Mouse (Mus musculus): ENCODE data around the gene Ip6k3. TPM values are rescaled to one million over a fixed set of nuclear protein-coding genes. Genes with fewer than 3 reads are reported as not detected.

The Ip6k3 gene
- polyA plus RNA-seq, 1 experiment from 2014 or later, result 0.11 TPM

DNA sequence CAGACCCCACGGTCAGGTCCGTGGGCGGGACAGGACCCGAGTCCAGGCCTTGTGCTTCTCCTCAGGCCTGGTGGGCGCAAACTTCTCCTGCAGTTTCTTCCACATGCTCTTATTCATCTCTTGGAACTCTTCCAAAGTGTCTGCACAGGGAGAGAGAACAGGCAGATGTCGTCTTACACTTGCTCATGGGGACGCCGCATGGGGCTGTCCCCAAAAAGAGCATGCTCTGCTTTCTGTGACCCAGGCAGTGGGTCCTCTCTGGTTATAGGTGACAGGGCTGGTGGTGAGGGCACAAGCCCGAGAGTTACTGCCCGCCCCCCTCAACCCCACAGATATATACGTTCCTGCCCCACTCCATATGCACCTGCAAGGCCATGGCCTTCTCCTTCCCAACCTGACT is 44.9 kb downstream of the Ip6k3 start:
- no peak overlapping the region for H3K4me2 ChIP-seq
- H3K27ac ChIP-seq (ENCODE audit: low read depth, low read length), result no peak overlapping the region
- H3K4me1 ChIP-seq (replicated peaks; ENCODE audit: control insufficient read depth, insufficient read depth, low read length), result peaks cover 6% of the 10 kb centered on the region
- no peaks in the 10 kb centered on the region for H3K9me3 ChIP-seq (ENCODE audit: control insufficient read depth, low read length)
- no peak for DNase-seq (ENCODE audit: low spot score)
- no peak overlapping the region for H3K9ac ChIP-seq (ENCODE audit: low read depth, low read length)
- H3K27me3 ChIP-seq (replicated peaks; ENCODE audit: control insufficient read depth, insufficient read depth, low read length), result no peaks in the 10 kb centered on the region; the same call in 1 of the 2 replicates
- peaks cover 33% of the 10 kb centered on the region for H3K36me3 ChIP-seq (ENCODE audit: control insufficient read depth, insufficient read depth, low read length)
- no peak for ATAC-seq (replicated peaks; ENCODE audit: low FRiP score)
- no peak overlapping the region for H3K4me3 ChIP-seq (ENCODE audit: low read depth, low read length)
- 88% methylated on average over 11 of the region's 11 CpGs for WGBS

DNA sequence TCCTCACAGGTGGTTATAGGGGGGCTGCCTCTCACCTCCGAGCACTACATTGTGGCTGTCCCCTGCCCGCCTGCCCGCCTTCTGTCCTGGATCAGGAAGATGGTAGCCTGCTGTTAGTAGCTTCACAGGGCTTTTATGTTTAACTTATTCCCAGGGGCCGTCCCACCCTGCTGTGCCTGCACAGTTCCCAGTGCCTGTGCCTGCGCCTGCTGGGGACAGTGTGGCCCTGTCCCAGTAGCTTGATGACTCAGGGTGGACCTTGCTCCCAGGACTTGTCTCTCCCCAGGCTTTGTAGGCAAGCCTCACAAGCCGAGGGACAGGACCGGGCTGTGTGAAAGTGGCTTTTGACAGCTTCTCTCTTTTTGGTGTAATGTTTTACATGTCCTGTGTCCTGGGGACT is 45.8 kb downstream of the Ip6k3 start:
- no peak overlapping the region for H3K27ac ChIP-seq (ENCODE audit: low read depth, low read length)
- no peak overlapping the region for H3K9ac ChIP-seq (ENCODE audit: low read depth, low read length)
- H3K27me3 ChIP-seq (replicated peaks; ENCODE audit: control insufficient read depth, insufficient read depth, low read length), result no peaks in the 10 kb centered on the region; the same call in 1 of the 2 replicates
- ATAC-seq (replicated peaks; ENCODE audit: low FRiP score), result peak; percentile 46; the same call in 1 of the 2 replicates
- peaks cover 6% of the 10 kb centered on the region for H3K4me1 ChIP-seq (replicated peaks; ENCODE audit: control insufficient read depth, insufficient read depth, low read length)
- no peaks in the 10 kb centered on the region for H3K9me3 ChIP-seq (ENCODE audit: control insufficient read depth, low read length)
- no peak for DNase-seq (ENCODE audit: low spot score)
- WGBS, result 80% methylated on average over 7 of the region's 7 CpGs
- H3K4me3 ChIP-seq (ENCODE audit: low read depth, low read length), result no peak overlapping the region
- peaks cover 33% of the 10 kb centered on the region for H3K36me3 ChIP-seq (ENCODE audit: control insufficient read depth, insufficient read depth, low read length)
- no peak overlapping the region for H3K4me2 ChIP-seq

GRCm38 (mm10) chr17:27121266-27121665 is 46.3 kb downstream of the Ip6k3 start:
- peaks cover 33% of the 10 kb centered on the region for H3K36me3 ChIP-seq (ENCODE audit: control insufficient read depth, insufficient read depth, low read length)
- H3K4me2 ChIP-seq, result no peak overlapping the region
- H3K4me1 ChIP-seq (replicated peaks; ENCODE audit: control insufficient read depth, insufficient read depth, low read length), result peaks cover 6% of the 10 kb centered on the region
- 67% methylated on average over 14 of the region's 14 CpGs for WGBS
- H3K9me3 ChIP-seq (ENCODE audit: control insufficient read depth, low read length), result no peaks in the 10 kb centered on the region
- no peak for ATAC-seq (replicated peaks; ENCODE audit: low FRiP score)
- H3K27me3 ChIP-seq (replicated peaks; ENCODE audit: control insufficient read depth, insufficient read depth, low read length), result no peaks in the 10 kb centered on the region; the same call in 1 of the 2 replicates
- no peak overlapping the region for H3K4me3 ChIP-seq (ENCODE audit: low read depth, low read length)
- peak; percentile 50 for DNase-seq (ENCODE audit: low spot score)
- no peak overlapping the region for H3K9ac ChIP-seq (ENCODE audit: low read depth, low read length)
- H3K27ac ChIP-seq (ENCODE audit: low read depth, low read length), result no peak overlapping the region

GRCm38 (mm10) chr17:27120561-27121024 is 47.0 kb downstream of the Ip6k3 start:
- H3K4me3 ChIP-seq (ENCODE audit: low read depth, low read length), result no peak overlapping the region
- no peaks in the 10 kb centered on the region for H3K9me3 ChIP-seq (ENCODE audit: control insufficient read depth, low read length)
- no peak overlapping the region for H3K4me2 ChIP-seq
- 21% methylated on average over 18 of the region's 18 CpGs for WGBS
- DNase-seq (ENCODE audit: low spot score) (peak; percentile 64), ATAC-seq (replicated peaks; ENCODE audit: low FRiP score) (no peak)
- H3K36me3 ChIP-seq (ENCODE audit: control insufficient read depth, insufficient read depth, low read length), result peaks cover 33% of the 10 kb centered on the region
- H3K27me3 ChIP-seq (replicated peaks; ENCODE audit: control insufficient read depth, insufficient read depth, low read length), result no peaks in the 10 kb centered on the region; the same call in 1 of the 2 replicates
- peaks cover 6% of the 10 kb centered on the region for H3K4me1 ChIP-seq (replicated peaks; ENCODE audit: control insufficient read depth, insufficient read depth, low read length)
- no peak overlapping the region for H3K27ac ChIP-seq (ENCODE audit: low read depth, low read length)
- no peak overlapping the region for H3K9ac ChIP-seq (ENCODE audit: low read depth, low read length)

GRCm38 (mm10) chr17:27119954-27120353 is 47.6 kb downstream of the Ip6k3 start:
- Histone ChIP-seq H3K9me3 (ENCODE audit: control insufficient read depth, low read length) (no peaks in the 10 kb centered on the region), H3K4me1 (replicated peaks; ENCODE audit: control insufficient read depth, insufficient read depth, low read length) (peaks cover 6% of the 10 kb centered on the region), H3K27me3 (replicated peaks; ENCODE audit: control insufficient read depth, insufficient read depth, low read length) (no peaks in the 10 kb centered on the region; the same call in 1 of the 2 replicates), H3K4me3 (ENCODE audit: low read depth, low read length) (no peak overlapping the region), H3K27ac (ENCODE audit: low read depth, low read length) (no peak overlapping the region), H3K9ac (ENCODE audit: low read depth, low read length) (no peak overlapping the region), H3K36me3 (ENCODE audit: control insufficient read depth, insufficient read depth, low read length) (peaks cover 28% of the 10 kb centered on the region), H3K4me2 (no peak overlapping the region)
- DNase-seq (ENCODE audit: low spot score) (no peak), ATAC-seq (replicated peaks; ENCODE audit: low FRiP score) (no peak)
- WGBS, result 66% methylated on average over 8 of the region's 8 CpGs

DNA sequence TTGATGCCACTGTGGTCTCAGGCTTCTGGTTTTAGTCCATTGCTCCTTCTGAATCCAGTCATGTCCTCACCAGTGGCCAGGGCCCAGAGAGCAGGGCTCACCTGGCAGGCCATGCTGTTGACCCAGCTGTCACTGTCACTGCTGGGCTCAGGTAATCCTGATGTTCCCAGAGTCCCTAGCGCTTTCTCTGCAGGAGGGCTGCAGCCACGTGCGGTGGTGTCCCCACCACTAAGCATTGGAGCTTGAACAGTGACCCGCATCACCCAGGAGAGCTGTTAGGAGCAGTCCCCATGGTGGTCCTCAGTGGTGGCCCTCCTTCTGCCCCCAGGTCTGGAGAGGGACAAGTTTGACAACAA is 48.1 kb downstream of the Ip6k3 start:
- Histone ChIP-seq H3K9ac (ENCODE audit: low read depth, low read length) (no peak overlapping the region), H3K4me3 (ENCODE audit: low read depth, low read length) (no peak overlapping the region), H3K27ac (ENCODE audit: low read depth, low read length) (no peak overlapping the region), H3K36me3 (ENCODE audit: control insufficient read depth, insufficient read depth, low read length) (peaks cover 25% of the 10 kb centered on the region), H3K4me2 (no peak overlapping the region), H3K9me3 (ENCODE audit: control insufficient read depth, low read length) (no peaks in the 10 kb centered on the region), H3K27me3 (replicated peaks; ENCODE audit: control insufficient read depth, insufficient read depth, low read length) (no peaks in the 10 kb centered on the region; the same call in 1 of the 2 replicates), H3K4me1 (replicated peaks; ENCODE audit: control insufficient read depth, insufficient read depth, low read length) (peaks cover 4% of the 10 kb centered on the region)
- no peak for DNase-seq (ENCODE audit: low spot score)
- 79% methylated on average over 4 of the region's 4 CpGs for WGBS
- no peak for ATAC-seq (replicated peaks; ENCODE audit: low FRiP score)

- no peaks in the 10 kb centered on the region; the same call in 1 of the 2 replicates for H3K27me3 ChIP-seq (replicated peaks; ENCODE audit: control insufficient read depth, insufficient read depth, low read length)
- H3K4me1 ChIP-seq (replicated peaks; ENCODE audit: control insufficient read depth, insufficient read depth, low read length), result peaks cover 4% of the 10 kb centered on the region
- ATAC-seq (replicated peaks; ENCODE audit: low FRiP score) (no peak), DNase-seq (ENCODE audit: low spot score) (no peak)
- H3K4me2 ChIP-seq, result no peak overlapping the region
- H3K9me3 ChIP-seq (ENCODE audit: control insufficient read depth, low read length), result no peaks in the 10 kb centered on the region
- H3K9ac ChIP-seq (ENCODE audit: low read depth, low read length), result no peak overlapping the region
- WGBS, result 69% methylated on average over 25 of the region's 25 CpGs
- peaks cover 19% of the 10 kb centered on the region for H3K36me3 ChIP-seq (ENCODE audit: control insufficient read depth, insufficient read depth, low read length)
- H3K27ac ChIP-seq (ENCODE audit: low read depth, low read length), result no peak overlapping the region
- H3K4me3 ChIP-seq (ENCODE audit: low read depth, low read length), result no peak overlapping the region
Observed at GRCm38 (mm10) chr17:27118676-27119539, 48.7 kb downstream of the Ip6k3 start.

- DNase-seq (ENCODE audit: low spot score) (no peak), ATAC-seq (replicated peaks; ENCODE audit: low FRiP score) (no peak)
Observed at GRCm38 (mm10) chr17:27110072-27110471, 57.5 kb downstream of the Ip6k3 start.

GRCm38 (mm10) chr17:27107936-27108335 is 59.7 kb downstream of the Ip6k3 start:
- H3K9me3 ChIP-seq (ENCODE audit: control insufficient read depth, low read length), result no peaks in the 10 kb centered on the region
- H3K4me2 ChIP-seq, result no peak overlapping the region
- no peak overlapping the region for H3K9ac ChIP-seq (ENCODE audit: low read depth, low read length)
- H3K4me1 ChIP-seq (replicated peaks; ENCODE audit: control insufficient read depth, insufficient read depth, low read length), result no peaks in the 10 kb centered on the region
- ATAC-seq (replicated peaks; ENCODE audit: low FRiP score) (no peak), DNase-seq (ENCODE audit: low spot score) (no peak)
- no peak overlapping the region for H3K4me3 ChIP-seq (ENCODE audit: low read depth, low read length)
- H3K27me3 ChIP-seq (replicated peaks; ENCODE audit: control insufficient read depth, insufficient read depth, low read length), result no peaks in the 10 kb centered on the region
- 74% methylated on average over 6 of the region's 6 CpGs for WGBS
- H3K27ac ChIP-seq (ENCODE audit: low read depth, low read length), result no peak overlapping the region
- no peaks in the 10 kb centered on the region for H3K36me3 ChIP-seq (ENCODE audit: control insufficient read depth, insufficient read depth, low read length)

More at GRCm38 (mm10) chr17:27110072-27110471, 57.5 kb downstream of the Ip6k3 start:
- WGBS, result 84% methylated on average over 7 of the region's 7 CpGs
- Histone ChIP-seq H3K9ac (ENCODE audit: low read depth, low read length) (no peak overlapping the region), H3K4me3 (ENCODE audit: low read depth, low read length) (no peak overlapping the region), H3K4me2 (no peak overlapping the region), H3K36me3 (ENCODE audit: control insufficient read depth, insufficient read depth, low read length) (no peaks in the 10 kb centered on the region), H3K4me1 (replicated peaks; ENCODE audit: control insufficient read depth, insufficient read depth, low read length) (no peaks in the 10 kb centered on the region), H3K27me3 (replicated peaks; ENCODE audit: control insufficient read depth, insufficient read depth, low read length) (no peaks in the 10 kb centered on the region), H3K27ac (ENCODE audit: low read depth, low read length) (no peak overlapping the region), H3K9me3 (ENCODE audit: control insufficient read depth, low read length) (no peaks in the 10 kb centered on the region)

Data from liver, embryonic 11.5 days (tissue).